Mouse (Mus musculus): ENCODE results near the gene Zfp280b. TPM values are rescaled to one million over a fixed set of nuclear protein-coding genes. Genes with fewer than 3 reads are reported as not detected.

The Zfp280b gene
- polyA plus RNA-seq, 1 experiment from 2014 or later: 44.8 TPM

GRCm38 (mm10) chr10:76027127-76028015 is 5.1 kb upstream of the Zfp280b start:
- WGBS: 69% methylated on average over 11 of the region's 12 CpGs
- H3K4me1 ChIP-seq (ENCODE audit: control insufficient read depth, insufficient read depth, low read length): peaks cover 2% of the 10 kb centered on the region; the same call in 1 of the 2 replicates
- no peak overlapping the region for H3K27ac ChIP-seq (replicated peaks; ENCODE audit: low read depth, low read length)
- no peak for ATAC-seq (ENCODE audit: insufficient number of reproducible peaks, low FRiP score, low TSS enrichment, low read depth)
- H3K9me3 ChIP-seq (ENCODE audit: control insufficient read depth, low read length): no peaks in the 10 kb centered on the region
- H3K27me3 ChIP-seq (ENCODE audit: control insufficient read depth, insufficient read depth, low read length): no peaks in the 10 kb centered on the region
- H3K4me2 ChIP-seq (ENCODE audit: low read depth, severe bottlenecking): no peak overlapping the region
- H3K9ac ChIP-seq (ENCODE audit: low read length): no peak overlapping the region
- no peak overlapping the region for H3K4me3 ChIP-seq (ENCODE audit: low read depth, low read length)
- no peaks in the 10 kb centered on the region for H3K36me3 ChIP-seq (ENCODE audit: control insufficient read depth, insufficient read depth, low read length)
- no peak for DNase-seq (ENCODE audit: low spot score)

GRCm38 (mm10) chr10:76028016-76028366 is 4.5 kb upstream of the Zfp280b start:
- 28% methylated on average over 4 of the region's 4 CpGs for WGBS
- H3K27ac ChIP-seq (replicated peaks; ENCODE audit: low read depth, low read length): no peak overlapping the region
- ATAC-seq (ENCODE audit: insufficient number of reproducible peaks, low FRiP score, low TSS enrichment, low read depth) (no peak), DNase-seq (ENCODE audit: low spot score) (no peak)
- H3K27me3 ChIP-seq (ENCODE audit: control insufficient read depth, insufficient read depth, low read length): no peaks in the 10 kb centered on the region
- H3K4me1 ChIP-seq (ENCODE audit: control insufficient read depth, insufficient read depth, low read length): peaks cover 2% of the 10 kb centered on the region; the same call in 1 of the 2 replicates
- no peak overlapping the region for H3K9ac ChIP-seq (ENCODE audit: low read length)
- H3K9me3 ChIP-seq (ENCODE audit: control insufficient read depth, low read length): no peaks in the 10 kb centered on the region
- H3K36me3 ChIP-seq (ENCODE audit: control insufficient read depth, insufficient read depth, low read length): no peaks in the 10 kb centered on the region
- H3K4me3 ChIP-seq (ENCODE audit: low read depth, low read length): no peak overlapping the region
- H3K4me2 ChIP-seq (ENCODE audit: low read depth, severe bottlenecking): no peak overlapping the region; the same call in 1 of the 2 replicates

- H3K27ac ChIP-seq (replicated peaks; ENCODE audit: low read depth, low read length): no peak overlapping the region
- no peak overlapping the region; the same call in 1 of the 2 replicates for H3K4me2 ChIP-seq (ENCODE audit: low read depth, severe bottlenecking)
- DNase-seq (ENCODE audit: low spot score): no peak
- H3K4me1 ChIP-seq (ENCODE audit: control insufficient read depth, insufficient read depth, low read length): peaks cover 2% of the 10 kb centered on the region; the same call in 1 of the 2 replicates
- no peak for ATAC-seq (ENCODE audit: insufficient number of reproducible peaks, low FRiP score, low TSS enrichment, low read depth)
- no peaks in the 10 kb centered on the region for H3K9me3 ChIP-seq (ENCODE audit: control insufficient read depth, low read length)
- H3K9ac ChIP-seq (ENCODE audit: low read length): no peak overlapping the region
- H3K36me3 ChIP-seq (ENCODE audit: control insufficient read depth, insufficient read depth, low read length): no peaks in the 10 kb centered on the region
- WGBS: 73% methylated on average over 9 of the region's 9 CpGs
- H3K4me3 ChIP-seq (ENCODE audit: low read depth, low read length): no peak overlapping the region
- no peaks in the 10 kb centered on the region for H3K27me3 ChIP-seq (ENCODE audit: control insufficient read depth, insufficient read depth, low read length)
Observed at GRCm38 (mm10) chr10:76028396-76028795, 4.1 kb upstream of the Zfp280b start.

DNA sequence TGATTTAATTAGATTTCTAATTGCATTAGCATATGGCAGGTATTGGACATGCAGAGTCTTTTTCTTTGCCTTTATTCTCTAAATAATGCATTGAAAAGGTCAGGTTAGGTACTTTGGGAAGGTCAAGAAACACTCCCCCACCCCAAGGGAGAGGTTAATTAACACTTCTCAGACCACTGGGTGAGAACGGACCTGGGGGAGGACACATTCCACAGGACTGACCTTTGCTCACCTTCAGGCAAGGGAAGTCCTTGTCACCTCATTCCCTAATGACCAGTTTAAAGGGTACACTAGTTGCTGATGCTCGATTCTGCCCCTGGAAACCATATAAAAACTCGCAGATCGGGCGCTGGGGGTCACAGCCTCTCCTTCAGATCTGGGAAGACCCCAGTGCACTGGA is 3.2 kb upstream of the Zfp280b start:
- no peak for DNase-seq (ENCODE audit: low spot score)
- H3K4me3 ChIP-seq (ENCODE audit: low read depth, low read length): no peak overlapping the region
- peaks cover 2% of the 10 kb centered on the region; the same call in 1 of the 2 replicates for H3K4me1 ChIP-seq (ENCODE audit: control insufficient read depth, insufficient read depth, low read length)
- H3K27me3 ChIP-seq (ENCODE audit: control insufficient read depth, insufficient read depth, low read length): no peaks in the 10 kb centered on the region
- no peak overlapping the region for H3K9ac ChIP-seq (ENCODE audit: low read length)
- H3K36me3 ChIP-seq (ENCODE audit: control insufficient read depth, insufficient read depth, low read length): no peaks in the 10 kb centered on the region
- 50% methylated on average over 5 of the region's 5 CpGs for WGBS
- H3K4me2 ChIP-seq (ENCODE audit: low read depth, severe bottlenecking): no peak overlapping the region
- no peaks in the 10 kb centered on the region for H3K9me3 ChIP-seq (ENCODE audit: control insufficient read depth, low read length)
- H3K27ac ChIP-seq (replicated peaks; ENCODE audit: low read depth, low read length): no peak overlapping the region
- no peak for ATAC-seq (ENCODE audit: insufficient number of reproducible peaks, low FRiP score, low TSS enrichment, low read depth)

DNA sequence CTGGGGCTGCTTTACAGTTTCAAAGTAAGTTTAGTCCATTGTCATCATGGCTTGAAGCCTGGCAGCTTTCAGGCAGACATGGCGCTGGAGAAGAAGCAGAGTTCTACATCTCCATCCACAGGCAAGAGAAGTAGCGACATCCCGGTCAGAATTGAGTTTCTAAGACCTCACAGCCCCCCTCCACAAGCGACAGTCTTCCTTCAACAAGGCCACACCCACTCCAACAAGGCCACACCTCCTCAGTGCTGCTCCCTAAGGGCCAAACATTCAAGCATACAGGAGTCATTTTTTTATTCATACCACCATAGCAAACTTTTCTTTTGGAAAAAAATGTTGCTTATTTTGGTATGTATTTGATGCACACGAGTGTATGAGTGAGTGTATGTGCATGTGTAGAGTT is 2.0 kb upstream of the Zfp280b start:
- no peak for ATAC-seq (ENCODE audit: insufficient number of reproducible peaks, low FRiP score, low TSS enrichment, low read depth)
- H3K9ac ChIP-seq (ENCODE audit: low read length): no peak overlapping the region
- H3K4me2 ChIP-seq (ENCODE audit: low read depth, severe bottlenecking): no peak overlapping the region
- H3K4me1 ChIP-seq (ENCODE audit: control insufficient read depth, insufficient read depth, low read length): peaks cover 2% of the 10 kb centered on the region; the same call in 1 of the 2 replicates
- WGBS: 75% methylated on average over 5 of the region's 5 CpGs
- H3K9me3 ChIP-seq (ENCODE audit: control insufficient read depth, low read length): no peaks in the 10 kb centered on the region
- no peak overlapping the region for H3K4me3 ChIP-seq (ENCODE audit: low read depth, low read length)
- DNase-seq (ENCODE audit: low spot score): no peak
- no peaks in the 10 kb centered on the region for H3K27me3 ChIP-seq (ENCODE audit: control insufficient read depth, insufficient read depth, low read length)
- H3K36me3 ChIP-seq (ENCODE audit: control insufficient read depth, insufficient read depth, low read length): no peaks in the 10 kb centered on the region
- no peak overlapping the region for H3K27ac ChIP-seq (replicated peaks; ENCODE audit: low read depth, low read length)

DNA sequence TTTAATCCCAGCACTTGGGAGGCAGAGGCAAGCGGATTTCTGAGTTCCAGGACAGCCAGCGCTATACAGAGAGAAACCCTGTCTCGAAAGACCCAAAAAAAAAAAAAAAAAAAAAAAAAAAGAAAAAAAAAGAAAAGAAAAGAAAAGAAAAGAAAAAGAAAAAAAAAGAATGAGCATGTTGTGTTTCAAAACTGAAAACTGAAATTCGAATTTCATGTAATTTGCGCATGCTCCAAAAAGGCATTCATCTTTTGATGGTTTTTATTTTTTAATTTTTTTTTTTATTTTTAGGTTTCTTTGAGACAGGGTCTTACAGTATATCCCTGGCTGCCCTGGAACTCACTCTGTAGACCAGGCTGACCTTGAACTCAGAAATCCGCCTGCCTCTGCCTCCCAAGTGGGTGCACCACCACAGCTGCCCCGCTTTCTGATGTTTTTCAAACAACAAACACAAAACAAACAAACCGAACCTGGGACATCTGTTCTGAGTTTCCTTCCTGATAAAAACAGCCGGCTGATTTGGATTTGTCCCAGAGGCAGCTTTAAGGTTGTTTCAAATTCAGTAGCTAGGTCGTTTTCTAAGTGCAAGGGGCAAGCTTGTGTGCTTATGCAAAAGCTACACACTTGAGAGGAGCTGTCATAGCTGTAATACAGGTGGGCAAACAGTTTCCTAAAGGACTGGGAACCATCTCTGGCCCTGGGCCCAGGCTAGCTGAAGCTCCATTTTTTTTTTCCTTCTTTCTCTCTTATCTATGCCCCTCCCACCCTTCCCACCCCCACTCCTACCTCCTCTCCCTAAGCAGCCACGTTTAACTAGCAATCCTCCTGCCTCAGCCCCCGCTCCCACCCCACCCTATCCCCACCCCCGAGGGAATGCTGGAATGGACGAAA is 694 bp upstream of the Zfp280b start:
- peak overlapping the region; percentile 90 for H3K9ac ChIP-seq (ENCODE audit: low read length)
- no peaks in the 10 kb centered on the region for H3K9me3 ChIP-seq (ENCODE audit: control insufficient read depth, low read length)
- H3K36me3 ChIP-seq (ENCODE audit: control insufficient read depth, insufficient read depth, low read length): no peaks in the 10 kb centered on the region
- 0 out of 2 replicates have a peak overlapping the region, but pooled peaks have one; percentile 14 for H3K27ac ChIP-seq (replicated peaks; ENCODE audit: low read depth, low read length)
- peak overlapping the region; percentile 85 for H3K4me2 ChIP-seq (ENCODE audit: low read depth, severe bottlenecking)
- peaks cover 2% of the 10 kb centered on the region; the same call in 1 of the 2 replicates for H3K4me1 ChIP-seq (ENCODE audit: control insufficient read depth, insufficient read depth, low read length)
- H3K27me3 ChIP-seq (ENCODE audit: control insufficient read depth, insufficient read depth, low read length): no peaks in the 10 kb centered on the region
- ATAC-seq (ENCODE audit: insufficient number of reproducible peaks, low FRiP score, low TSS enrichment, low read depth) (no peak; the same call in 1 of the 2 replicates), DNase-seq (ENCODE audit: low spot score) (peak; percentile 29)
- H3K4me3 ChIP-seq (ENCODE audit: low read depth, low read length): peak overlapping the region; percentile 74
- WGBS: 52% methylated on average over 14 of the region's 14 CpGs

DNA sequence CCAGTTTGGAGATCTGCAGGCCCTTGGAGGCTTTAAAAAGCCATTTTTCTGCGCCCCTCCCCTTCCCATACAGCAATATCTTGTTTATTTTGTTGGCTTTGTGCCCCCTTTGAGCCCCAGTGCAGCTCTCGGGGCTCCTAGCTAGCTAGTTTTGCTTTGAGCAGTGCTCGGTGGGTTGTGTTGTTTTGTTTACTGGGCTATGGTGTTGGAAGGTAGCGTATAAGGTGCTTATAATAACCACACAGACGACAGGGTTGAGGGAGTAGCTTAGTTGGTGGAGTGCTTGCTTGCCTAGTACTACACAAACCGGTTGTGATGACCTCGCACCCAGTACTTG is 637 bp downstream of the Zfp280b start:
- WGBS: 26% methylated on average over 7 of the region's 7 CpGs

GRCm38 (mm10) chr10:76034001-76034600 is 1.7 kb downstream of the Zfp280b start:
- DNase-seq (ENCODE audit: low spot score) (no peak), ATAC-seq (ENCODE audit: insufficient number of reproducible peaks, low FRiP score, low TSS enrichment, low read depth) (no peak)
- H3K4me2 ChIP-seq (ENCODE audit: low read depth, severe bottlenecking): no peak overlapping the region
- H3K9me3 ChIP-seq (ENCODE audit: control insufficient read depth, low read length): no peaks in the 10 kb centered on the region
- H3K27me3 ChIP-seq (ENCODE audit: control insufficient read depth, insufficient read depth, low read length): no peaks in the 10 kb centered on the region
- no peak overlapping the region for H3K9ac ChIP-seq (ENCODE audit: low read length)
- H3K4me1 ChIP-seq (ENCODE audit: control insufficient read depth, insufficient read depth, low read length): no peaks in the 10 kb centered on the region
- H3K4me3 ChIP-seq (ENCODE audit: low read depth, low read length): no peak overlapping the region
- no peak overlapping the region for H3K27ac ChIP-seq (replicated peaks; ENCODE audit: low read depth, low read length)
- 94% methylated on average over 8 of the region's 8 CpGs for WGBS
- peaks cover 12% of the 10 kb centered on the region for H3K36me3 ChIP-seq (ENCODE audit: control insufficient read depth, insufficient read depth, low read length)

More for the DNA sequence above, 637 bp downstream of the Zfp280b start:
- H3K36me3 ChIP-seq (ENCODE audit: control insufficient read depth, insufficient read depth, low read length): peaks cover 2% of the 10 kb centered on the region
- H3K27me3 ChIP-seq (ENCODE audit: control insufficient read depth, insufficient read depth, low read length): no peaks in the 10 kb centered on the region
- H3K9me3 ChIP-seq (ENCODE audit: control insufficient read depth, low read length): no peaks in the 10 kb centered on the region
- H3K4me1 ChIP-seq (ENCODE audit: control insufficient read depth, insufficient read depth, low read length): peaks cover 2% of the 10 kb centered on the region; the same call in 1 of the 2 replicates
- H3K9ac ChIP-seq (ENCODE audit: low read length): peak overlapping the region; percentile 90
- ATAC-seq (ENCODE audit: insufficient number of reproducible peaks, low FRiP score, low TSS enrichment, low read depth): no peak
- H3K4me2 ChIP-seq (ENCODE audit: low read depth, severe bottlenecking): peak overlapping the region; percentile 85
- peak overlapping the region; percentile 74 for H3K4me3 ChIP-seq (ENCODE audit: low read depth, low read length)
- no peak for DNase-seq (ENCODE audit: low spot score)
- no peak overlapping the region; the same call in 1 of the 2 replicates for H3K27ac ChIP-seq (replicated peaks; ENCODE audit: low read depth, low read length)

All from limb, embryonic 11.5 days (tissue).